Mouse (Mus musculus): Measurements from ENCODE around the gene Sik3. TPM values are rescaled to one million over a fixed set of nuclear protein-coding genes. Genes with fewer than 3 reads are reported as not detected.
A peak's percentile ranks its signal among the peaks of the same experiment; 100 is the strongest.

Sik3 gene
- total and polyA plus RNA-seq, 3 experiments: 30.2 to 87.3 (median 49.2) TPM

- no peak for DNase-seq
Observed at GRCm38 (mm10) chr9:46191234-46191633, 178.6 kb downstream of the Sik3 start.

- DNase-seq: no peak
Observed at GRCm38 (mm10) chr9:46191644-46192043, 179.0 kb downstream of the Sik3 start.

- no peak for DNase-seq
Observed at GRCm38 (mm10) chr9:46192642-46193041, 180.0 kb downstream of the Sik3 start.

GRCm38 (mm10) chr9:46194809-46195208 lies 182.2 kb downstream of the Sik3 start:
- DNase-seq: no peak

- DNase-seq: peak; percentile 69
Observed at GRCm38 (mm10) chr9:46196699-46197169, 184.1 kb downstream of the Sik3 start.

GRCm38 (mm10) chr9:46198461-46198860 lies 185.8 kb downstream of the Sik3 start:
- no peak for DNase-seq

- DNase-seq: no peak
Observed at GRCm38 (mm10) chr9:46198936-46199335, 186.3 kb downstream of the Sik3 start.

- DNase-seq: peak; percentile 75
Observed at GRCm38 (mm10) chr9:46199609-46200008, 187.0 kb downstream of the Sik3 start.

- DNase-seq: no peak
Observed at GRCm38 (mm10) chr9:46206834-46207500, 194.3 kb downstream of the Sik3 start.

- DNase-seq: no peak
Observed at GRCm38 (mm10) chr9:46207501-46207869, 194.9 kb downstream of the Sik3 start.

GRCm38 (mm10) chr9:46208401-46208974 lies 195.9 kb downstream of the Sik3 start:
- no peak for DNase-seq

- DNase-seq: no peak
Observed at GRCm38 (mm10) chr9:46210473-46210872, 197.9 kb downstream of the Sik3 start.

- DNase-seq: no peak
Observed at GRCm38 (mm10) chr9:46214276-46214675, 201.7 kb downstream of the Sik3 start.

- no peak for DNase-seq
Observed at GRCm38 (mm10) chr9:46214946-46215337, 202.3 kb downstream of the Sik3 start.

GRCm38 (mm10) chr9:46215338-46216322 lies 203.0 kb downstream of the Sik3 start:
- DNase-seq: peak; percentile 66

GRCm38 (mm10) chr9:46216744-46217470 lies 204.3 kb downstream of the Sik3 start:
- no peak for DNase-seq

- no peak for DNase-seq
Observed at GRCm38 (mm10) chr9:46218176-46218575, 205.6 kb downstream of the Sik3 start.

GRCm38 (mm10) chr9:46223090-46223489 lies 210.5 kb downstream of the Sik3 start:
- DNase-seq: no peak

- no peak for DNase-seq
Observed at GRCm38 (mm10) chr9:46224101-46224500, 211.5 kb downstream of the Sik3 start.

- no peak for DNase-seq
Observed at GRCm38 (mm10) chr9:46224945-46225660, 212.5 kb downstream of the Sik3 start.

- no peak for DNase-seq
Observed at GRCm38 (mm10) chr9:46227064-46227614, 214.5 kb downstream of the Sik3 start.

Data from adrenal gland, adult 2 months (tissue).